Mouse (Mus musculus) cerebellum, adult 2 months (tissue): ENCODE measurements around the gene Hvcn1. TPM values are rescaled to one million over a fixed set of nuclear protein-coding genes. Genes with fewer than 3 reads are reported as not detected.

ENCODE experiments used
- DNase-seq, 2 experiments: peaks; one replicate each; pipeline ENCODE4 v3.0.0; 2021
- H3K27ac ChIP-seq: fragments of 200-500 bp; 2 replicates; pipeline ENCODE4 v1.5.1; 2012; ENCODE audit warnings: low read length, control low read depth, inconsistent platforms; ENCODE audit not compliant: insufficient read depth
- H3K27me3 ChIP-seq: fragments of 200-500 bp; 2 replicates; pipeline ENCODE4 v1.6.1; 2012; ENCODE audit warnings: inconsistent platforms, mild to moderate bottlenecking, low read length, moderate library complexity; ENCODE audit not compliant: control insufficient read depth, insufficient read depth
- H3K4me1 ChIP-seq: fragments of 200-500 bp; 2 replicates; pipeline ENCODE4 v1.6.1; 2011; ENCODE audit warnings: low read length; ENCODE audit not compliant: control insufficient read depth, insufficient read depth
- H3K4me3 ChIP-seq: fragments of 200-500 bp; replicated peaks from 2 replicates; pipeline ENCODE3; 2011; ENCODE audit warnings: mild to moderate bottlenecking, low read depth, low read length, control low read depth; ENCODE audit not compliant: insufficient read depth
- CTCF ChIP-seq: fragments of 200-500 bp; IDR thresholded peaks from 2 replicates; pipeline ENCODE4 v1.5.1; 2011; ENCODE audit warnings: low read depth, mild to moderate bottlenecking, control low read depth, low read length, moderate library complexity, borderline replicate concordance; ENCODE audit not compliant: insufficient read depth
- POLR2A ChIP-seq: fragments of 200-500 bp; IDR thresholded peaks from 2 replicates; pipeline ENCODE4 v1.6.1; 2011; ENCODE audit warnings: low read length, control low read depth, borderline replicate concordance; ENCODE audit not compliant: insufficient read depth
- WGBS: fragments of 180-500 bp; shearing (Covaris S2); methylation state at CpG from one replicate; pipeline ENCODE4 v1.1.7; 2018; 5-methylcytosine and 5-hydroxymethylcytosine counted together
- polyA plus RNA-seq: library from polyadenylated mRNA; depleted of rRNA; stranded (reverse); fragments of >200 nt; gene quantifications from 2 replicates; pipeline ENCODE4 v1.2.3, GENCODE M21; 2012

The Hvcn1 gene
- polyA plus RNA-seq, 1 experiment: 1.00 TPM

DNA sequence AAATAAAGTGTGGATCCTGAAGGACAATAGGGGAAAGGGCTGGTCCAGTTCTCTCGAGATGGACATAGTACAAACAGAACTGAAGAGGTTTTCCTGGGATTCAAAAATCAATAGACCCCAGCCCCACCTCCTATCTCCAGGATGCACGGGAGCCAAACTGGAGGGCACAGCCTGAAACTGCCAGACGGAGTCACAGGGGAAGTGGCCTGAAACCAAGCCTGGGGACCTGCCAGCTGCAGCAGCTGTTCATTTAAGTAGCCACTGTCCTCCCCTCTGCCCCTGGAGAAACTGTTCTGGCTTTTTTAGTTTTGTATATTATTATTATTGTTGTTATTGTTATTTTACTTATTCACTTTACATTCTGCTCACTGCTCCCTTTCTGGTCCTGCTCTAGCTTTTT is 17.5 kb upstream of the Hvcn1 start:
- Histone ChIP-seq H3K27me3 (no peaks in the 10 kb centered on the region), H3K27ac (no peak overlapping the region), H3K4me1 (no peaks in the 10 kb centered on the region), H3K4me3 (no peak overlapping the region)
- 44% methylated on average over 3 of the region's 3 CpGs for WGBS
- DNase-seq: no peak
- TF ChIP-seq CTCF: no peak
- TF ChIP-seq POLR2A: no peak

- WGBS: 74% methylated on average over 7 of the region's 7 CpGs
- TF ChIP-seq POLR2A (no peak), CTCF (no peak)
Measured at GRCm38 (mm10) chr5:122190465-122190864, 16.1 kb upstream of the Hvcn1 start.

GRCm38 (mm10) chr5:122191269-122192063 is 15.1 kb upstream of the Hvcn1 start:
- H3K4me3 ChIP-seq: no peak overlapping the region
- H3K27ac ChIP-seq: no peak overlapping the region
- H3K27me3 ChIP-seq: no peaks in the 10 kb centered on the region
- WGBS: 80% methylated on average over 12 of the region's 12 CpGs
- DNase-seq: no peak
- no peaks in the 10 kb centered on the region for H3K4me1 ChIP-seq
- no peak for TF ChIP-seq POLR2A
- no peak for TF ChIP-seq CTCF

More at GRCm38 (mm10) chr5:122190465-122190864, 16.1 kb upstream of the Hvcn1 start:
- Histone ChIP-seq H3K4me3 (no peak overlapping the region), H3K27me3 (no peaks in the 10 kb centered on the region), H3K4me1 (no peaks in the 10 kb centered on the region), H3K27ac (no peak overlapping the region)
- DNase-seq: no peak

- H3K27ac ChIP-seq: no peak overlapping the region
- no peaks in the 10 kb centered on the region for H3K27me3 ChIP-seq
- H3K4me3 ChIP-seq: no peak overlapping the region
- WGBS: 47% methylated on average over 4 of the region's 4 CpGs
- no peaks in the 10 kb centered on the region for H3K4me1 ChIP-seq
- TF ChIP-seq POLR2A (no peak), CTCF (no peak)
- DNase-seq: no peak
Measured at GRCm38 (mm10) chr5:122192347-122192746, 14.3 kb upstream of the Hvcn1 start.

DNA sequence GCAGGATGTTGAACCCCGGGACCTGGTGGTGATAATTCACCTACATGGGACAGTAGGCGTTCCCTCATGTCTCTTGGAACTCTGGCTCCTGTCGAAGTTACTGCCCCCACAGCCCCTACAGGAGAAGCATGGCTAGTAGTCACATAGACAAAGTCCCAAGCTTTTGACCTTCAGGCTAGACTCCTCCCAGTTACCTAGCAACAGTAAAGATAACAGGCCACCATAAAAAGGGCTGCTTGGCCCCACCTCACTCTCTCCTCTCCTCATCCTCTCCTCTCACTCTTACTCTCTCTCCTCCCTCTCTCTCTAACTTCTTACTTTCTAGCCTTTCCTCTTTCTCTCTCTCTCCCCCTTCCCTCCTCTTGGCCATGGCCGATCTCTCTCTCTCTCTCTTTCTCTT is 5.7 kb upstream of the Hvcn1 start:
- no peaks in the 10 kb centered on the region for H3K4me1 ChIP-seq
- TF ChIP-seq CTCF (no peak), POLR2A (no peak)
- H3K27me3 ChIP-seq: no peaks in the 10 kb centered on the region
- H3K4me3 ChIP-seq: no peak overlapping the region
- no peak for DNase-seq
- 92% methylated on average over 4 of the region's 4 CpGs for WGBS
- H3K27ac ChIP-seq: no peak overlapping the region

DNA sequence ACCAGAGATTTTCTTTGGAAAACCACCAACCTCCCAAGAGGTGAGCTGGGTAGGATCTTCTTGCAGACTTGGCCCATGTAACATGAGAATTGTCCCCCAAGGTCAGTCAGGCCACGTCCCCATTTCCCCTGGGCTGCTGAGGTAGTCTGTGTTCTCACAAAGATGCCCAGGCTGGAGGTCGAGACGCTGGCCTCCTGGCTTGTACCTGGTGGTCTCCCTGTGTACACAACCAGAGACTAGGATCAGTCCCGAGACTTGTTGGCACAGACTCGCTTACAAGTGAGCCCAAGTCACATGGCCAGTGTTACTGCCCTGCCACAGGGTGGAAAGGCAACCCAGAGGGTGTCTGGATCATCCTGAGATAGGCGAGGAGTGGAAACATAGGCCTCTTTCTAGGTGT is 4.7 kb upstream of the Hvcn1 start:
- H3K27me3 ChIP-seq: no peaks in the 10 kb centered on the region
- H3K27ac ChIP-seq: no peak overlapping the region
- H3K4me3 ChIP-seq: no peak overlapping the region
- TF ChIP-seq CTCF (no peak), POLR2A (no peak)
- no peaks in the 10 kb centered on the region for H3K4me1 ChIP-seq
- DNase-seq: no peak
- 88% methylated on average over 6 of the region's 6 CpGs for WGBS

GRCm38 (mm10) chr5:122204180-122204579 is 2.4 kb upstream of the Hvcn1 start:
- no peaks in the 10 kb centered on the region for H3K27me3 ChIP-seq
- DNase-seq: no peak
- no peak for TF ChIP-seq POLR2A
- TF ChIP-seq CTCF: no peak
- H3K4me3 ChIP-seq: no peak overlapping the region
- no peaks in the 10 kb centered on the region for H3K4me1 ChIP-seq
- H3K27ac ChIP-seq: no peak overlapping the region
- WGBS: 69% methylated on average over 2 of the region's 2 CpGs

DNA sequence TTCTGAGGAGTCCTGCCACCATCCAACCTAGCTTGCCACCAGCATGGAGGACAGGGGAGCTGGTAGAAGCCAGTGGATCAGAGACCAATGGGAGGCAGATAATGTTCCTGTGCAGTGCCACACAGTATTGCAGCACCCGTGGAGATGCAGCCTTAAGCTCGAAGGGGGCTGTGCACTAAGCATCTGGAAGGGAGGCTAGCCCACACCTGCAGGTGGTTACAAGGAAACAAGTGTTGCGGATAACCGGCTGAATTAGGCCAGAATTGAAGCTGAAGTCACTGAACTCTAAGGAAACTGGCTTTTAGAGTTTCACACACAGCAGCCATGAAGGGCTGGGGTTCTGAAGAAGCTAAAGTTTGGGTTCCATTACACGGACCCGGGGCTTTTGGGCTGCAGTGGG is 2.3 kb downstream of the Hvcn1 start:
- H3K27ac ChIP-seq: no peak overlapping the region
- DNase-seq: no peak
- TF ChIP-seq POLR2A (no peak), CTCF (no peak)
- no peak overlapping the region for H3K4me3 ChIP-seq
- H3K4me1 ChIP-seq: peaks cover 5% of the 10 kb centered on the region
- 66% methylated on average over 6 of the region's 6 CpGs for WGBS
- no peaks in the 10 kb centered on the region for H3K27me3 ChIP-seq

- H3K4me3 ChIP-seq: no peak overlapping the region
- H3K27me3 ChIP-seq: no peaks in the 10 kb centered on the region
- peaks cover 5% of the 10 kb centered on the region for H3K4me1 ChIP-seq
- TF ChIP-seq CTCF (no peak), POLR2A (no peak)
- H3K27ac ChIP-seq: no peak overlapping the region
- no peak for DNase-seq
- 15% methylated on average over 21 of the region's 21 CpGs for WGBS
Measured at GRCm38 (mm10) chr5:122209591-122210368, 3.2 kb downstream of the Hvcn1 start.
